Mouse (Mus musculus): Measurements from ENCODE around the gene Rap2b. TPM values are rescaled to one million over a fixed set of nuclear protein-coding genes. Genes with fewer than 3 reads are reported as not detected.

The Rap2b gene
- polyA plus RNA-seq, 1 experiment from 2014 or later, result 14.1 TPM

DNA sequence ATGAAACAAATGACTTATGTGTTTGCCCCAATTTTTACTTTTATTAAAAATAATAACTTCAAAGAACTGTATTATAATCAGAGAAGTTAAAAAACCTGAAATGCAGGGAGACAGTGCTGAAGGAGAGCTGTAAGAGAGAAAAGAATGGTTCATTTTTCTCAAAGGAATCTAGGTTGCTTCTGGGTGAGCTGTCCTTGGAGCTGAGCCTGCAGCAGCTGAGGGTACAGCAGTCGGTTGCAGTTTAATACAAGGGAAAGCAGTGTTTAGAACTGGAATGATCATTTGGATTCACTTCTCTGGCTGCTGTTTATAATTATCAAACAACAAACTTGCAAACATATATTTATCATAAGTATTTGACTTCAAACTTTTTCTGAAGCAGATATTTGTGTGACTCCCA is 12.0 kb upstream of the Rap2b start:
- no peak overlapping the region for H3K27ac ChIP-seq (ENCODE audit: low read length)
- ATAC-seq, result no peak
- H3K4me2 ChIP-seq (ENCODE audit: low read length), result no peak overlapping the region
- WGBS, result 62% methylated on average over 1 of the region's 1 CpGs
- no peak overlapping the region for H3K9ac ChIP-seq (replicated peaks; ENCODE audit: low read depth, low read length)
- no peaks in the 10 kb centered on the region for H3K36me3 ChIP-seq (ENCODE audit: control insufficient read depth, insufficient read depth)
- H3K4me1 ChIP-seq (replicated peaks; ENCODE audit: control insufficient read depth, insufficient read depth, low read length), result no peaks in the 10 kb centered on the region
- no peaks in the 10 kb centered on the region for H3K27me3 ChIP-seq (replicated peaks; ENCODE audit: control insufficient read depth, insufficient read depth, low read length)
- no peak overlapping the region for H3K4me3 ChIP-seq (replicated peaks; ENCODE audit: low read length)
- no peaks in the 10 kb centered on the region for H3K9me3 ChIP-seq (ENCODE audit: control insufficient read depth, low read length)

DNA sequence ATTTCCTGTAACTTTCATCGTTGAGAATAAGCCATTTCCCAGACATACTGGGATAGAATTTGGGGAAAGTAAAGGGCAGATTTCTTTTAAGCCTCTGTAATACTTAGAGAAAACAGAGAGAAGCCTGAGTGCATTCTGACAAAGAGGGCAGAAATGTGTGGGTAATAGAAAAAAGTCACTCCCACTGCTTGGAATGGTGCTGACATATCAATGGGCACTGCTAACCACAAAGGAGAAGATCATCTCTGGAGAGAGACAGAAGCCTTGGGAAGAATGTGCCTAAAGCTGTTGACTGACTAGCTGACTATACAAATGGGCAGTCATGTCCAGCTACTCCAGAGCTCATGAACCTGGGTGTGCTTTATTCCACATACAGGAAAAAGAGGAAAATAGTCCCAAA is 6.0 kb upstream of the Rap2b start:
- H3K4me1 ChIP-seq (replicated peaks; ENCODE audit: control insufficient read depth, insufficient read depth, low read length), result no peaks in the 10 kb centered on the region
- H3K9ac ChIP-seq (replicated peaks; ENCODE audit: low read depth, low read length), result no peak overlapping the region
- H3K36me3 ChIP-seq (ENCODE audit: control insufficient read depth, insufficient read depth), result no peaks in the 10 kb centered on the region
- no peaks in the 10 kb centered on the region for H3K27me3 ChIP-seq (replicated peaks; ENCODE audit: control insufficient read depth, insufficient read depth, low read length)
- no peak overlapping the region for H3K4me3 ChIP-seq (replicated peaks; ENCODE audit: low read length)
- 30% methylated on average over 1 of the region's 1 CpGs for WGBS
- no peak overlapping the region for H3K4me2 ChIP-seq (ENCODE audit: low read length)
- no peak overlapping the region for H3K27ac ChIP-seq (ENCODE audit: low read length)
- H3K9me3 ChIP-seq (ENCODE audit: control insufficient read depth, low read length), result no peaks in the 10 kb centered on the region
- ATAC-seq, result no peak

- H3K9me3 ChIP-seq (ENCODE audit: control insufficient read depth, low read length), result no peaks in the 10 kb centered on the region
- no peak for ATAC-seq
- 23% methylated on average over 6 of the region's 6 CpGs for WGBS
- no peak overlapping the region for H3K4me3 ChIP-seq (replicated peaks; ENCODE audit: low read length)
- H3K4me2 ChIP-seq (ENCODE audit: low read length), result no peak overlapping the region
- no peaks in the 10 kb centered on the region for H3K36me3 ChIP-seq (ENCODE audit: control insufficient read depth, insufficient read depth)
- H3K9ac ChIP-seq (replicated peaks; ENCODE audit: low read depth, low read length), result no peak overlapping the region
- H3K27ac ChIP-seq (ENCODE audit: low read length), result no peak overlapping the region
- peaks cover 4% of the 10 kb centered on the region for H3K4me1 ChIP-seq (replicated peaks; ENCODE audit: control insufficient read depth, insufficient read depth, low read length)
- H3K27me3 ChIP-seq (replicated peaks; ENCODE audit: control insufficient read depth, insufficient read depth, low read length), result no peaks in the 10 kb centered on the region
Observed at GRCm38 (mm10) chr3:61358107-61358506, 3.3 kb upstream of the Rap2b start.

GRCm38 (mm10) chr3:61358756-61359293 is 2.6 kb upstream of the Rap2b start:
- ATAC-seq, result no peak
- Histone ChIP-seq H3K4me2 (ENCODE audit: low read length) (no peak overlapping the region), H3K4me3 (replicated peaks; ENCODE audit: low read length) (no peak overlapping the region), H3K36me3 (ENCODE audit: control insufficient read depth, insufficient read depth) (no peaks in the 10 kb centered on the region), H3K27me3 (replicated peaks; ENCODE audit: control insufficient read depth, insufficient read depth, low read length) (no peaks in the 10 kb centered on the region), H3K4me1 (replicated peaks; ENCODE audit: control insufficient read depth, insufficient read depth, low read length) (peaks cover 6% of the 10 kb centered on the region), H3K9ac (replicated peaks; ENCODE audit: low read depth, low read length) (no peak overlapping the region), H3K9me3 (ENCODE audit: control insufficient read depth, low read length) (no peaks in the 10 kb centered on the region), H3K27ac (ENCODE audit: low read length) (no peak overlapping the region)
- WGBS, result 54% methylated on average over 7 of the region's 7 CpGs

DNA sequence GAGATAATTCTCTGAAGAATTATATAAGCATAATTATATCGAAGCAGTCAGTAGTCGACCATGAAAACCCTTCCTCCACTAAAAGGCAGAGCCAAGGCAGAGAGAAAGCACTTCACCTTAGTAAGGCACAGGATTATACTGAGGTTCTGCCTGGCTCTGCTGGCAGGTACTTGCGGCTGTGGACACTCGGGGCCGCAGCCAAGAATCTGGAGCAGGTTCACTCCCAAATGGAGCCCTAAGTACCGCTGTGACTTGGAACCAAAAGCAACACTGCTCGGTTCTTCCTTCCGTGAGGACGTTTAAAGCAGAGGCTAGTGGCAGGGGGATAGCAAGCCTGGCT is 1.4 kb downstream of the Rap2b start:
- ATAC-seq, result no peak
- H3K27me3 ChIP-seq (replicated peaks; ENCODE audit: control insufficient read depth, insufficient read depth, low read length), result no peaks in the 10 kb centered on the region
- WGBS, result 3% methylated on average over 9 of the region's 9 CpGs
- peak overlapping the region; percentile 93 for H3K4me3 ChIP-seq (replicated peaks; ENCODE audit: low read length)
- H3K9me3 ChIP-seq (ENCODE audit: control insufficient read depth, low read length), result no peaks in the 10 kb centered on the region
- no peaks in the 10 kb centered on the region for H3K36me3 ChIP-seq (ENCODE audit: control insufficient read depth, insufficient read depth)
- peak overlapping the region; percentile 72 for H3K4me2 ChIP-seq (ENCODE audit: low read length)
- H3K9ac ChIP-seq (replicated peaks; ENCODE audit: low read depth, low read length), result peak overlapping the region; percentile 53
- H3K27ac ChIP-seq (ENCODE audit: low read length), result peak overlapping the region; percentile 80; the same call in 1 of the 2 replicates
- H3K4me1 ChIP-seq (replicated peaks; ENCODE audit: control insufficient read depth, insufficient read depth, low read length), result peaks cover 22% of the 10 kb centered on the region

DNA sequence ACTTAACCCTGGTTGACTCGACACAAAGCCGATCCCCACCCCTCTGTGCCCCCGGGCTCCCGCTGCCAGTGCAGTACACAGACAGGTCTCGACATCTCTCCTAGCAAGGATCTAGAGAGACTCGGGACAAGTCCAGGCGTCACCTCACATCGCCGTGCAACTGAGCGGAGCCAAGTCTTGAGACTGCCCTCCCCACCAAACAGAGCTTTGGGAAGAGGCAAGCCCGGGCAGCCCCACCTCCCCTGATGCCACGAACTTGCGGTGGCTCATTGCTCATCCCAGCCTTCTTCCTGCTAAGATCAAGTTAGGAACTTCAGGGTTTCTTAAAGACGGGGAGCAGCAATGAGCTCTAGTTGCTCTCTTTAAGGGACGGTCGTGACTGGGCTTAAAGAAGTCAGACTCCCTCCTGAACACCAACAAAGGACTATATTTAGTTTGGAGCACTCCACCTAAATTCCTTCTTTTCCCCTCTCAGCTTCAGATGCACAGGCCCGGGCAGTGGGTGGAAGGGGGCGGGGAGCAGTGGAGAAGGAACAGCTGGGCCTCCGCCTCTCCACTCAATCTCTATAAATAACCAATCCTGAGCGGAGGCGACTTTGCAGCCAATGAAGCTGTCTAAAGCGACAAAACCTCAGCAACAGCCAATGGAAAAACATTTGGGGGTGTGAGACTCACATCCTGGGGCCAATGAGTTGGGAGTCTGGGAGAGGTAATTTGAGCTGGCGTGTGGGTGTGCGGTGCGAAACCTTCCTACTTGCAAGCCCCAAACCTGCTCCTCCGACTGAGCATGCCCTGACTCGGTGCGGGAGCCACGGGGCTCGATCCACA is 1.9 kb downstream of the Rap2b start:
- Histone ChIP-seq H3K27ac (ENCODE audit: low read length) (peak overlapping the region; percentile 83), H3K36me3 (ENCODE audit: control insufficient read depth, insufficient read depth) (no peaks in the 10 kb centered on the region), H3K27me3 (replicated peaks; ENCODE audit: control insufficient read depth, insufficient read depth, low read length) (no peaks in the 10 kb centered on the region), H3K4me3 (replicated peaks; ENCODE audit: low read length) (peak overlapping the region; percentile 93), H3K4me1 (replicated peaks; ENCODE audit: control insufficient read depth, insufficient read depth, low read length) (peaks cover 28% of the 10 kb centered on the region), H3K9me3 (ENCODE audit: control insufficient read depth, low read length) (no peaks in the 10 kb centered on the region), H3K9ac (replicated peaks; ENCODE audit: low read depth, low read length) (peak overlapping the region; percentile 65), H3K4me2 (ENCODE audit: low read length) (peak overlapping the region; percentile 72)
- WGBS, result 0% methylated on average over 30 of the region's 30 CpGs
- peak; percentile 93 for ATAC-seq

GRCm38 (mm10) chr3:61363989-61364660 is 2.7 kb downstream of the Rap2b start:
- Histone ChIP-seq H3K4me2 (ENCODE audit: low read length) (peak overlapping the region; percentile 72), H3K27me3 (replicated peaks; ENCODE audit: control insufficient read depth, insufficient read depth, low read length) (no peaks in the 10 kb centered on the region), H3K4me3 (replicated peaks; ENCODE audit: low read length) (peak overlapping the region; percentile 93), H3K9me3 (ENCODE audit: control insufficient read depth, low read length) (no peaks in the 10 kb centered on the region), H3K4me1 (replicated peaks; ENCODE audit: control insufficient read depth, insufficient read depth, low read length) (peaks cover 30% of the 10 kb centered on the region), H3K9ac (replicated peaks; ENCODE audit: low read depth, low read length) (peak overlapping the region; percentile 96), H3K27ac (ENCODE audit: low read length) (peak overlapping the region; percentile 93), H3K36me3 (ENCODE audit: control insufficient read depth, insufficient read depth) (no peaks in the 10 kb centered on the region)
- peak; percentile 91 for ATAC-seq
- WGBS, result under 1% methylated on average over 51 of the region's 51 CpGs

GRCm38 (mm10) chr3:61364661-61364977 is 3.2 kb downstream of the Rap2b start:
- WGBS, result 0% methylated on average over 32 of the region's 33 CpGs
- Histone ChIP-seq H3K4me2 (ENCODE audit: low read length) (peak overlapping the region; percentile 62), H3K9ac (replicated peaks; ENCODE audit: low read depth, low read length) (peak overlapping the region; percentile 96), H3K9me3 (ENCODE audit: control insufficient read depth, low read length) (no peaks in the 10 kb centered on the region), H3K4me1 (replicated peaks; ENCODE audit: control insufficient read depth, insufficient read depth, low read length) (peaks cover 30% of the 10 kb centered on the region), H3K27ac (ENCODE audit: low read length) (peak overlapping the region; percentile 93), H3K4me3 (replicated peaks; ENCODE audit: low read length) (peak overlapping the region; percentile 93), H3K36me3 (ENCODE audit: control insufficient read depth, insufficient read depth) (no peaks in the 10 kb centered on the region), H3K27me3 (replicated peaks; ENCODE audit: control insufficient read depth, insufficient read depth, low read length) (no peaks in the 10 kb centered on the region)
- peak; percentile 35 for ATAC-seq

GRCm38 (mm10) chr3:61364978-61365778 is 3.7 kb downstream of the Rap2b start:
- peak overlapping the region; percentile 93 for H3K4me3 ChIP-seq (replicated peaks; ENCODE audit: low read length)
- no peaks in the 10 kb centered on the region for H3K9me3 ChIP-seq (ENCODE audit: control insufficient read depth, low read length)
- no peaks in the 10 kb centered on the region for H3K27me3 ChIP-seq (replicated peaks; ENCODE audit: control insufficient read depth, insufficient read depth, low read length)
- 1% methylated on average over 67 of the region's 68 CpGs for WGBS
- H3K4me2 ChIP-seq (ENCODE audit: low read length), result peak overlapping the region; percentile 62
- peak overlapping the region; percentile 93 for H3K27ac ChIP-seq (ENCODE audit: low read length)
- ATAC-seq, result peak; percentile 7
- H3K36me3 ChIP-seq (ENCODE audit: control insufficient read depth, insufficient read depth), result no peaks in the 10 kb centered on the region
- peaks cover 30% of the 10 kb centered on the region for H3K4me1 ChIP-seq (replicated peaks; ENCODE audit: control insufficient read depth, insufficient read depth, low read length)
- H3K9ac ChIP-seq (replicated peaks; ENCODE audit: low read depth, low read length), result peak overlapping the region; percentile 96
